In the genomic region with DNA sequence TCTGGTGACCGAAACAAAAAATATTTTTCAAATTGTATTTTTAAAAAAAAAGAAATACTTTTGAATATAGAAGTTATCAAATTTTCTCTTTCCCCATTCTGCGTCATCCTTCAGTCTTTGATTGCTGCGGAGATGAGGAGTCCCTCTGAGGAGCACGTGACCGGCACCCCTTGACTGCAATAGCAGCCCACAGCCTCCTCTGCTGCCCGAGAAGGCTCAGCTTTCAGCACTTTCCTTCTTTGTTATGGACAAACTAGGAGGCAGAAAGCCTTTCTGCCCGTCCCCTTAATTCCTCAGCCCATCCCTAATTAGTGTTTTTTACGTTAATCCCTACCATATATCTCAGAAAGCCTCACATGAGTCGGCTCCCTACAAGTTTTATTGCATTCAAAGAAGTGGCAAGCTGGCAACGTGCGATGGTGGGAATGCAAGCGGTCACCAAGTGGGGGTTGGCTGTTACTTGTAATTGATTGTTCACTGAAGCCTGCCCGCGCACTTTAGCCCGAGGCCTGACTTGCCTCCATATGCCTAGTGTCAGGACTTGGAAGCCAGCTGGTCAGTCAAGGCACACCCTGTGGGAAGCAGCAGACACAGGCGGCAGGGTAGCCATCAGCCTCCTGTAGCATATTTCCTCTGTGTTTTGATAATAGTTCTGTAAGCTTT, we compare ENCODE assay signal across 8 mouse cellular contexts.
A peak's percentile ranks its signal among the peaks of the same experiment; 100 is the strongest.
DNase-seq lines count a peak whose midpoint lies in the region; ATAC-seq lines count a peak whose summit lies in the region.

No protein-coding gene starts in this region.

- H3K9me3 ChIP-seq in forebrain, embryonic 14.5 days (replicated peaks; ENCODE audit: control insufficient read depth, low read length): no peaks in the 10 kb centered on the region
- no peaks in the 10 kb centered on the region for H3K9me3 ChIP-seq in midbrain, embryonic 12.5 days

- ATAC-seq in forebrain, embryonic 14.5 days: peak; percentile 89
- ATAC-seq in midbrain, embryonic 12.5 days (ENCODE audit: low FRiP score, low read depth): peak; percentile 85

- H3K4me3 ChIP-seq in brown adipose tissue, adult 24 weeks (ENCODE audit: insufficient read depth, low read depth, low read length): no peak overlapping the region
- H3K4me3 ChIP-seq in forebrain, embryonic 14.5 days (ENCODE audit: low read depth, low read length): no peak overlapping the region
- no peak overlapping the region; the same call in 1 of the 2 replicates for H3K4me3 ChIP-seq in midbrain, embryonic 12.5 days

- peak overlapping the region; percentile 26 for H3K4me2 ChIP-seq in forebrain, embryonic 14.5 days (ENCODE audit: low read length)
- H3K4me2 ChIP-seq in midbrain, embryonic 12.5 days (replicated peaks): peak overlapping the region; percentile 35

- H3K9ac ChIP-seq in forebrain, embryonic 14.5 days (ENCODE audit: low read length): no peak overlapping the region
- H3K9ac ChIP-seq in midbrain, embryonic 12.5 days (replicated peaks): no peak overlapping the region

- WGBS in forebrain, embryonic 14.5 days: 6% methylated on average over 16 of the region's 16 CpGs
- 7% methylated on average over 16 of the region's 16 CpGs for WGBS in midbrain, embryonic 12.5 days

- intact Hi-C loops in heart, postnatal 36 days (cut with DNase I): loop anchor here (10.0 kb wide), 1 partner anchor 572 kb away; no protein-coding TSS in a partner anchor
- intact Hi-C loops in gastrocnemius, postnatal 36 days (cut with DNase I): no loop called here

- H3K36me3 ChIP-seq in forebrain, embryonic 14.5 days (ENCODE audit: control insufficient read depth, insufficient read depth, low read length): no peaks in the 10 kb centered on the region
- no peaks in the 10 kb centered on the region for H3K36me3 ChIP-seq in midbrain, embryonic 12.5 days

- peak overlapping the region; percentile 34; the same call in 1 of the 2 replicates for H3K27ac ChIP-seq in brown adipose tissue, adult 24 weeks (replicated peaks; ENCODE audit: low read depth, low read length)
- H3K27ac ChIP-seq in forebrain, embryonic 14.5 days (ENCODE audit: low read depth, low read length): peak overlapping the region; percentile 9; the same call in 1 of the 2 replicates
- peak overlapping the region; percentile 57 for H3K27ac ChIP-seq in midbrain, embryonic 12.5 days (replicated peaks)

- peaks cover 39% of the 10 kb centered on the region for H3K4me1 ChIP-seq in brown adipose tissue, adult 24 weeks (ENCODE audit: control insufficient read depth, insufficient read depth, insufficient read length, low read length)
- H3K4me1 ChIP-seq in forebrain, embryonic 14.5 days (ENCODE audit: control insufficient read depth, insufficient read depth, low read length): peaks cover 10% of the 10 kb centered on the region; the same call in 1 of the 2 replicates
- H3K4me1 ChIP-seq in midbrain, embryonic 12.5 days: peaks cover 16% of the 10 kb centered on the region

- peak; percentile 91 for DNase-seq in heart, adult 11 months
- no peak for DNase-seq in heart, postnatal 36 days
- peak; percentile 64 for DNase-seq in forebrain, embryonic 14.5 days (ENCODE audit: low spot score)
- DNase-seq in thymus, postnatal 10 days (ENCODE audit: low spot score in 2 of 2): no peak
- no peak for DNase-seq in gastrocnemius, postnatal 36 days
- DNase-seq in frontal cortex, postnatal 10 days (ENCODE audit: low spot score in 2 of 2): no peak

- H3K27me3 ChIP-seq in forebrain, embryonic 14.5 days (replicated peaks; ENCODE audit: control insufficient read depth, insufficient read depth, low read length): peaks cover 3% of the 10 kb centered on the region; the same call in 1 of the 2 replicates
- H3K27me3 ChIP-seq in midbrain, embryonic 12.5 days: no peaks in the 10 kb centered on the region

Comparison
In these comparisons a context has a peak if more than half of its experiments do, and no peak if none do; other contexts are left out.
1. DNase-seq: peak in heart, adult 11 months (single experiment) and forebrain, embryonic 14.5 days (single experiment); none in heart, postnatal 36 days (0 of 2), thymus, postnatal 10 days (0 of 2), gastrocnemius, postnatal 36 days (0 of 2) and frontal cortex, postnatal 10 days (0 of 2).
2. Peak in every context shown above with its lines, with median percentiles within 50 percentile points of each other: H3K27ac ChIP-seq.